Mouse (Mus musculus) ovary, postnatal 14 days (tissue): ENCODE data around the gene Bcar1.

Source experiments
- DNase-seq: peaks from one replicate; pipeline ENCODE4 v3.0.0; 2022; ENCODE audit warnings: low spot score

Gene Bcar1

DNA sequence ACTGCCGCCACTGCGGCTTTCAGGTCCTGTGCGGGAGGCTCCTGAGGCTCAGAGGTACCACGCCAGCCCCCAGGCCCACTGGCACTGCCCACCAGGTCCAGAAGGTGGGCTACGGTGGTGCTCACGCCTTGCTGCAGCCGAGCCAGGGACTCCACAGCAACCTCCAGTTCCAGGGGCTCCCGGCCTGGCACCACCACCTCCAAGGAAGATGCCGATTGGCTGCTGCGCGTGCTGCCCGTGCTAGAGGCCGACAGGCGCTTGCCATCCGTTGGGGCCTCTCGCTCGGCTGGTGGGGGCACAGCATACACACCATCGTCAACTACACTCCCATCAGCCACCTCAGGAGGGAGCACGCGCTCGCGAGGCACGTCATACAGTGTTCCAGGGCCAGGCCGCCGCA lies 29.8 kb downstream of the Bcar1 start:
- no peak for DNase-seq

GRCm38 (mm10) chr8:111713291-111713690 lies 30.3 kb downstream of the Bcar1 start:
- no peak for DNase-seq

GRCm38 (mm10) chr8:111712588-111712987 lies 31.0 kb downstream of the Bcar1 start:
- peak; percentile 64 for DNase-seq

- no peak for DNase-seq
Observed at GRCm38 (mm10) chr8:111712135-111712534, 31.5 kb downstream of the Bcar1 start.

- DNase-seq: no peak
Observed at GRCm38 (mm10) chr8:111710777-111711485, 32.7 kb downstream of the Bcar1 start.

DNA sequence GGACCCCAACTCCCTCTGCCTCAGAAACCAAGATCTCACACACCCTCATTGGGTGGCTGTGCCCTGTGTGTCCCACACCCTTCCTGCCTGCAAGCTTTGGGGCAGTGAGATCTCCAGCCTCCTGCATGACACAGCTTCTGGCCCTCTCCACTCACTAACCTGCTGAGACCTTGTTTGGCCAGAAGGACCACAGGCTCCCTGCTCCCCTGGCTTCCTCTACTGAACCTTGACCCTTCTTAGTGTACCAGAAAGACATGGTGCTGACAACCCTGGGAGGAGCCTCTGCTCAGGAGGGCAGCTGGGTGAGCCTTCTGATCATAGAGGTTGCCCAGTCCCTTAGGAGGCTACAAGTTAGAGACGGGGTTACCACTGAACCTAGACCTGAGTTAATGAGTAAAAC lies 34.4 kb downstream of the Bcar1 start:
- DNase-seq: no peak

GRCm38 (mm10) chr8:111708265-111708664 lies 35.3 kb downstream of the Bcar1 start:
- no peak for DNase-seq

DNA sequence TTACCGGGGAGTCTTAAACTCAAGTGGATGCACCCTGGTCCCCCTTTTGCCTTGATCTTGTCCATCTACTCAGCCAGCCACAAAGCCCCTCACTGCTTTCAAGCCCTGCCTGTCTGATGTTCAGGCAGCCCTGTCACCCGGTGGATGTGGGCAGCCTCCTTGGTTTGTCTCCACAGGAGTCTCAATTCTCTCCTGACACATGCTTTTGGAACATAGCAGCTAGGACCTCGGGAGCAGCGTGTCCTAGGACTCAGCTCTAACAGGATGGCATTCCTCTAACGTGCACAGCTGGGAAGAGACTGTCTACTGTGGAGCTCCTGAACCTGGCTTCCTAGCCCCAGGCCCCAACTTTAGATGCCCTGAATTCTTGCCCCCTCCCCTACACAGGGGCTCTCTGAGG lies 37.9 kb downstream of the Bcar1 start:
- DNase-seq: no peak

- no peak for DNase-seq
Observed at GRCm38 (mm10) chr8:111705222-111705621, 38.4 kb downstream of the Bcar1 start.

- DNase-seq: no peak
Observed at GRCm38 (mm10) chr8:111704585-111704984, 39.0 kb downstream of the Bcar1 start.

DNA sequence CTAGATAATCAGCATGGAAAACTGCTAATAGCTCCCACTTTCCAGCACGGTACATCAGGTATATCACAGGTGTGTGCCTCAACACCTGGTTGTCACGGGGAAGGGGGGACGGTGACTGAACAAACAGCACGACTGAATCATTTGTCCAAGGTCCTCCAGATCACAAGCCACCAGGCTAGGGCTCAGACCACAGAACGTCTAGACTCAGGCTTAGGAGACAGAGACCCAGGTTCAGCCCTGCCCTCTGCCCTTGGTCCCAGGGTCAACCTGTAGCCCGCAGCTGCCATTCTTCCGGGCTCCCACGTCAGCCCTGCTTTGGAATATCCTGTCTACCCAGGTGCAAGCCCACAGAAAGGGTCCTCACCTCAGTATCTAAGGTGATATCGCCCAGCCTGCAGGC lies 42.2 kb downstream of the Bcar1 start:
- DNase-seq: no peak

DNA sequence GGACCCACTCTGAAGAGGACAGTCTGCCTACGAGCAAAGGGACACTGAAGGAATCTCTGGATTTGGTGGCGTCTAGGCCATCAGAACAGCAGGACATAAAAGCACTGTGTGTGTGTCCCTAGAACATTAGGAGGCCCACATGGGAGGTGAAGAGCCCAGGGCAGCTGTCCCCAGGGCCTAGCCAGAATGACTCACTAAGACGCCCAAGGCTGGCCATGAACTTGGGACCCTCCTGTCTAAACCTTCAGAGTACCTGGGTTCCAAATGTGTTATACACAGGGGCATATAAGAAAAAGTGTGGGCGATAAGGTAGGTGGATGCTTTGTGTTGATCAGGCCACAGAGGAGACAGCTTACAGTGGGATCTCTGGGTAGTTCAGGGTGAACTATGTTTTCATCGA lies 42.9 kb downstream of the Bcar1 start:
- DNase-seq: no peak

GRCm38 (mm10) chr8:111700201-111700600 lies 43.4 kb downstream of the Bcar1 start:
- no peak for DNase-seq

GRCm38 (mm10) chr8:111699035-111699434 lies 44.6 kb downstream of the Bcar1 start:
- no peak for DNase-seq

DNA sequence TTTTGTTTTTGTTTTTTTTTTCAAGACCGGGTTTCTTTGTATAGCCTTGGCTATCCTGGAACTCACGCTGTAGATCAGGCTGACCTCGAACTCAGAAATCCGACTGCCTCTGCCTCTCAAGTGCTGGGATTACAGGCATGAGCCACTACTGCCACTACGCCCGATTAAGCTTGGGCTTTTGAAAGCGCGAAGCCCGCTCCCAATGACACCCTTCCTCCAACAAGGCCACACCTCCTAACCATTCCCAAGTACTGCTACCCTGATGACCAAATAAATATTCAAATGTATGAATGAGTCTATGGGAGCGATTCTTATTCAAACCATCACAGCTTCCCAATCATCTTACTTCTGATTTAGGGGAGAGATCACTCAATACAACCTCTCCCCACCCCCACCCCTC lies 46.0 kb downstream of the Bcar1 start:
- DNase-seq: no peak

GRCm38 (mm10) chr8:111695441-111695840 lies 48.2 kb downstream of the Bcar1 start:
- DNase-seq: no peak

DNA sequence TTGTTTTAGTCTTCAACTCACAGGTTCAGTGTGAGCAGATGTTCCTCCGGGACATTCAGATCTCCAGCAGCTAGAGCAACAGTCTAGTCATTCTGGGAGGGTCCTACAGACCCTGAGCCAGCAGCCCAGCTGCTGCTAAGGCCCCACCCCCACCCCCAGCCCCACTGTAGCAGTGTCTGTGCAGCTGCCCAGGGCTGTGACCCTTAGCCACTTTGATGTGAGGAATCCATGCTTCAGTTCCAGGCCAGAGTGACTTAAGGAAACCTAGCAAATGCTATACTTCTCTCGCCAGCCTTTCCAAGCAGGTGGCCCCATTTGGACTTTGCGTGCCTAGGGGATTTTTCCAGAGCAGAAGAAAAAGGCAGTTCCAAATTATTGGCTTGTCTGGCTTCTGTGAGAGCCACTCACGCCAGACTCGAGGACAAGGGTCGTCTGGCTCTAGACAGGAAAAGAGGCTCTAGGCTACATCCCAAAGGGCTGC lies 50.3 kb downstream of the Bcar1 start:
- DNase-seq: no peak

DNA sequence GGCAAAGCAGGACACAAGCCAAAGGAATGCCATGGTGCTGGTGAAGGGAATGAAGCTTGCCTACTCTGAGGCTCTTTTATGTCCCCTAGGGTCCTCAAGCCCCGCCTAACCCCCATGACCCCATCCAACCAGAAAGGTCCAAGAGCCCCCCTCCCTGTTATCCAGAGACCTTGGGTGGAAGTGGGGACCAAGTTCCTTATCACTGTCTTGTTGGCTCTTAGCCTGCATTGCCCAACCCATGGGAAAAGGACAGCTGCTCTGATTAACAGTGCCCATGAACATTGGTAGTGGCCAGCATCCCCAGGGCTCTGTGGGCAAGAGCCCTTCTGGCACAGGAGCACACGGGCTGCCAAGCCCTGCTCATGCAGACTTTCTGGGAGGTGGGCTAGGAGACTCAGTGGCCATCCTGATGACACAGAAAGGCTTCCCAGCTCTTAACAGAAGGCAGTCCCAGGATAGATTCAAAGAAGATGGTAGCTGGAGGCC lies 52.6 kb downstream of the Bcar1 start, which contains the start of gene Ctrb1:
Gene Ctrb1 (minus strand): TSS at position 51 of the 486 bp plus-strand sequence.
- no peak for DNase-seq

- DNase-seq: no peak
Observed at GRCm38 (mm10) chr8:111686881-111687280, 56.7 kb downstream of the Bcar1 start.

DNA sequence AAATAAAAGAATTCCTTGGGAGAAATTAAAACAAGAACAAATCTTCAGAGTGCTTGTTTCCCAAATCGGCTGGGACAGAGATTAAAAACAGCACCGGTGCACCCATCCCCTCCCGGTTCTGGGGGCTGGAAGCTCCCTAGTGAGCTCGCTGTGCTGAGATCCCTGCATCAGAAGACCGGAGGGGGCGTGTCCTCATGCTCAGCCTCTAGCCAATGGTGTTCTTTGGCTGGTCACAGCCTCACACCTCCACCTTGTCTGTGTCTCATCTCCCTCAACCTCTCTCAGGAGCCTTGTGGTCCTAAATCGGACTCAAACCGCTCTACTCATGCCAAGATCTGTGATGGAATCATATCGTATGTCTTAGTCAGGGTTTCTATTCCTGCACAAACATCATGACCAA lies 61.1 kb downstream of the Bcar1 start:
- no peak for DNase-seq

DNA sequence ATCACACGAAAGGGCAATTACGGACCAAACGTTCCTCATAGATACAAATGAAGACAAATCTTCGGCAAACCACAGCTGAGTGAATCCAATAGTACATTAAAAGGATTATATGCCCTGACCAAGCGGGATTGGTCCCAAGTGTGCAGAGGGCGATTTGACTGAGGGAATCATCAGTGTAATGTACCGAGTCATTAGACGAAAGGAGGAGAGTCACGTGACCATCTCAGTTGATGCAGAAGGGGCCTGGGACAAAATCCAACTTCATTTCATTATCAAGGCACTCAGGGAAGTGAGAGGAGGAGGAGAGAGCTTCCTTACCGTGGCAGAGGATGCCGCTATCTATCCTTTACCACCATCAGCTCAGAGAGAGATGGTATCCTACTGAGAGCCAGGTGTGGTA lies 62.5 kb downstream of the Bcar1 start:
- DNase-seq: no peak

DNA sequence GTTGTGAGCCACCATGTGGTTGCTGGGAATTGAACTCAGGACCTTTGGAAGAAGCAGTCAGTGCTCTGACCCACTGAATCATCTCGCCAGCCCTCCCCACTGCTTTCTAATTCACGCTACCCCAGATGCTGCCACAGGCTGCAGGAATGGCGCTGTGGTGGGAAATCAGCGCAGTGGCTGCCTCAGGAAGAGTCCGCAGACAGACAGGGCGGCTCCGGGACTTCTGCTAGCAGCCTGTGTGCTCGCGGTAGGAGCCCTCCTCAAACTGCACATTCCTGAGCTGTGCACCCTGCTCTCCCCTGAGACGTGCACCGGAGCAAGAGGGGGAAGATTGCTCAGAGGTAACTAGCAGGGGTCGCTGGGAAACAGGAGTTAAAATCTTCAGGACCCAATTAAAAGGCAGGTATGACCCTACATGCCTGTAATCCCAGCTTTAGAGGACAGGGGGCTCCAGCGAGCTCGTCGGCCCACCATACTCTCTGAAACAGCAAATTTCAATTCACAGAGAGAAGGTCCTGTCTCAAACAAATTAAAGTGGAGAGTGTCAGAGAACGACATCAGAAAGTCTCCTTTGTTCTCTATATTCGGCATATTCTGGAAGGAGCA lies 63.1 kb downstream of the Bcar1 start:
- DNase-seq: no peak

DNA sequence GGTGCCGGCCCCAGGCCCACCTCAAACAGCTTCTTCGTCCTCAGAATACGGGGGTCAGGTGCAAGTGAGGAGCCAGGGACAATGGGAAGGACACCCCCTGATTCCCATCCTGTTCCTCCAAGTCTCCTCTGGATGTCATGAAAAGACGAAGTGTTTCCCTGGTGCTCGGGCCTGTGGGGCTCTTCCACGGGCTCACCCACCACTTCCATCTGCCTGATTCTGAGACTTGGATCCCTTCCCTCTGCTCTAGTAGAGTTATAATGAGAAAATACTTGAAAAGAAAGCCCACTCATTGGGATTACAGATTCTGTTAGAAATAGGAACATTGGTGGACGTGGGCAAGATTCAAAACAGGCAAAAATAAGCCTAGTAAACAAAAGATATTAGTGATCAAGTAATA lies 64.8 kb downstream of the Bcar1 start:
- DNase-seq: no peak

DNA sequence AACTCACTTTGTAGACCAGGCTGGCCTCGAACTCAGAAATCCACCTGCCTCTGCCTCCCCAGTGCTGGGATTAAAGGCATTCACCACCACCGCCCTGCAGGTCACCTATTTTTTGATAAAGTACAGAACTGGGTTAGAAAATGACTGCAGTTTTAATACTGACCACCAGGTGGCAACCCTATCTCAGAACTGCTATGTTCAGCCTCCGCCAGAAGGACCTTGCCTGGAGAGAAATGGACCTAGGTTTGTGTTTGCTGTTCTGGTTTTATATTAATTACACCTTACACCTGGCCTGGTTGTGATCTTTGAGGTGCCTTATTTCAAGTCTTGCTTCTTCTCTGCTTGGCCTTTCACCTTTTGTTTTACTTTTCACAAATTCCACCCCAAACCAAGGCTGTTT lies 65.5 kb downstream of the Bcar1 start:
- peak; percentile 59 for DNase-seq
